Mouse (Mus musculus): ENCODE measurements around the gene Sv2c. TPM values are rescaled to one million over a fixed set of nuclear protein-coding genes. Genes with fewer than 3 reads are reported as not detected.
A peak's percentile ranks its signal among the peaks of the same experiment; 100 is the strongest.

Sv2c gene
- polyA plus RNA-seq, 1 experiment from 2014 or later, result 1.8 TPM

DNA sequence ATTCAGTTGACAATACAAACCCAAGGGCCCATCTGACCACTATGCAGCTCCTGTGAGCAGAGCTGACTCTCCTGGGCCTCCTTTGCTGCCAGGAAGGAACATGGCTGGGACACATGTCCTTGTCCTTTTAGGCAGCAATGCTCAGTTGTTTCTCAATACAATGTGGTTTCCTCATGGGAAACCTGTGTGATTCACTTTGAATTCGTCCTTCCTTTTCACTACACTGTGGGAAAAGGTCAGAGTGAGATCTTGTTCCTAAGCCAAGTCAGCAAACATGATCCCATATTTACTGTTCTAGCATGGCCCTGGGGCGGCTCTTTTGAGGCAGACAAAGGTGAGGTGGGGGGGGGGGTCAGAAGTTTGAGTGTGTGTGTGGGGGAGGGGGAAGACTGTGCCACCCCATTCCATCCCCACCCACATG lies 208.2 kb downstream of the Sv2c start:
- H3K4me2 ChIP-seq (ENCODE audit: low read length), result no peak overlapping the region
- H3K9me3 ChIP-seq (replicated peaks; ENCODE audit: control insufficient read depth, low read length), result no peaks in the 10 kb centered on the region
- ATAC-seq (no peak), DNase-seq (ENCODE audit: low spot score) (no peak)
- H3K27me3 ChIP-seq (replicated peaks; ENCODE audit: control insufficient read depth, insufficient read depth, low read length), result no peaks in the 10 kb centered on the region
- WGBS, result 72% methylated on average over 2 of the region's 2 CpGs
- H3K27ac ChIP-seq (ENCODE audit: low read depth, low read length), result no peak overlapping the region
- H3K4me1 ChIP-seq (ENCODE audit: control insufficient read depth, insufficient read depth, low read length), result no peaks in the 10 kb centered on the region
- no peaks in the 10 kb centered on the region for H3K36me3 ChIP-seq (ENCODE audit: control insufficient read depth, insufficient read depth, low read length)
- H3K9ac ChIP-seq (ENCODE audit: low read length), result no peak overlapping the region
- no peak overlapping the region for H3K4me3 ChIP-seq (ENCODE audit: low read depth, low read length)

DNA sequence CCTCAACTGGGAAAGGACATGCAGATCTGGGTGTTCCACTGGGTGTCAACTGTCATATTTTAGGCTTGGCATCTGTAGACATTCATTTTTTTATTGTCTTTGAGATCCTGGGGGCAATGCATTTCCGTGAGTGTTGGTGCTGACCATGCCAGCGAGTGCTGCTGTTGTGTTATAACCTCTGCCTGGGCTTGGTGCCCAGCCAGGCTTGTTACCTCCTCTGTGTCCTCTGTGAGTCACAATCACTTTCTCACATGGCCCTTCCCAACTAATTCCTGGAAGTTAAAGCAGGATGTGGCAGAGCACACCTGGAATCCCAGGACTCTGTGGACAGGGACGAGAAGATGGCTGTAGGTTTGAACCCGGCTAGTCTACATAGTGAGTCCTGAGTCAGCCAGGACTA lies 209.8 kb downstream of the Sv2c start:
- ATAC-seq (no peak), DNase-seq (ENCODE audit: low spot score) (no peak)
- 92% methylated on average over 4 of the region's 4 CpGs for WGBS
- no peaks in the 10 kb centered on the region for H3K27me3 ChIP-seq (replicated peaks; ENCODE audit: control insufficient read depth, insufficient read depth, low read length)
- H3K9ac ChIP-seq (ENCODE audit: low read length), result no peak overlapping the region
- no peak overlapping the region for H3K4me2 ChIP-seq (ENCODE audit: low read length)
- no peak overlapping the region for H3K27ac ChIP-seq (ENCODE audit: low read depth, low read length)
- no peaks in the 10 kb centered on the region for H3K36me3 ChIP-seq (ENCODE audit: control insufficient read depth, insufficient read depth, low read length)
- H3K4me3 ChIP-seq (ENCODE audit: low read depth, low read length), result no peak overlapping the region
- H3K9me3 ChIP-seq (replicated peaks; ENCODE audit: control insufficient read depth, low read length), result no peaks in the 10 kb centered on the region
- no peaks in the 10 kb centered on the region for H3K4me1 ChIP-seq (ENCODE audit: control insufficient read depth, insufficient read depth, low read length)

DNA sequence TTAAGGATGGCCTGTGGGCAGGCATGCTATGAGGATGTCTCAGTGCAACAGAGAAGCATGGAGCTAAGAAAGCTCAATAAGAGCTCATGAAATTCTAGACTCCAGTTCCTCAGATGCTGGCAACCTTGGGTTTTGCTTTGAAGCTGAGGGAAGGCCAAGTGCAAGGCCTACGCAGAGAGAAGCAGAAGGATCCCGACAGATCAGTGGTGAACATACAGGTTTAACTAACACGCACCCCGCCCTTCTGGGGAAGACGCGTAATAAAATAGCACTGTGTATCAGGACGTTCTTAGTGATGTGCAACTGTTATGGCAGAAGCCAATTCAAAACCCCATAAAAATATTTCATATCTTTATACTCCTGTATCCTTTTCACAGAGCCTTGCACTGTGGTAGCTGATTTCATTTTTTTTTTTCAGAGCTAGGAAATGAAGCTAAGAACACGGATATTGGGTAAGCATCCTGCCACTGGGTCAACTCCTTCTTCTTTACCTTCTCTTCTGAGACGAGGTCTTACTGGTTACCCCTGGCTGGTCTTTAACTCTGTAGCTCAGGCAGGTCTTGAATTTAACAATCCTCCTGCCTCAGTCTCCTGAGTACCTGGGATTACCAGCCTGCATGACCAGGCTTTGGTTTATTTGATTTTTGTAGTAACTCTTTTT lies 213.6 kb downstream of the Sv2c start:
- DNase-seq (ENCODE audit: low spot score), result no peak
- Histone ChIP-seq H3K4me1 (ENCODE audit: control insufficient read depth, insufficient read depth, low read length) (no peaks in the 10 kb centered on the region), H3K4me3 (ENCODE audit: low read depth, low read length) (no peak overlapping the region), H3K27me3 (replicated peaks; ENCODE audit: control insufficient read depth, insufficient read depth, low read length) (no peaks in the 10 kb centered on the region), H3K27ac (ENCODE audit: low read depth, low read length) (no peak overlapping the region), H3K4me2 (ENCODE audit: low read length) (no peak overlapping the region), H3K9ac (ENCODE audit: low read length) (no peak overlapping the region), H3K9me3 (replicated peaks; ENCODE audit: control insufficient read depth, low read length) (no peaks in the 10 kb centered on the region), H3K36me3 (ENCODE audit: control insufficient read depth, insufficient read depth, low read length) (no peaks in the 10 kb centered on the region)
- WGBS, result 93% methylated on average over 9 of the region's 9 CpGs
- ATAC-seq, result no peak

DNA sequence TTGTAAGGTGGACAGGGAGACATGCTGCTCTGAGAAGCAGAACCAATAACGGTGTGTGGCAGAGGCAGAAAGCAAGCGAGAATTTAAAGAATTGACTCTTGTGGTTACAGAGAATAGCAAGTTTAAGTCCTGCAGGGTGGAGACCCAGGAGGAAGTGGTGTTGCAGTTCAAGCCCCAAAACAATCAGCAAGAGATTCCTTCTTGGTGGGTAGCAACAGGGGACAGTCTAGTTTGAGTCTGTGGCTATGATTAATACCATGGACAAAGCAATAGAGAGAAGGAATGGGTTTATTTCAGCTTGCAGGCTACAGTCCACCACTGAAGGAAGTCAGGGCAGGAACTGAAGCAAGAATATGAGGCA lies 219.4 kb downstream of the Sv2c start:
- no peak overlapping the region for H3K27ac ChIP-seq (ENCODE audit: low read depth, low read length)
- no peak overlapping the region for H3K4me3 ChIP-seq (ENCODE audit: low read depth, low read length)
- H3K9me3 ChIP-seq (replicated peaks; ENCODE audit: control insufficient read depth, low read length), result no peaks in the 10 kb centered on the region
- no peak overlapping the region for H3K9ac ChIP-seq (ENCODE audit: low read length)
- ATAC-seq, result no peak
- DNase-seq (ENCODE audit: low spot score), result no peak
- no peaks in the 10 kb centered on the region for H3K36me3 ChIP-seq (ENCODE audit: control insufficient read depth, insufficient read depth, low read length)
- no peaks in the 10 kb centered on the region for H3K27me3 ChIP-seq (replicated peaks; ENCODE audit: control insufficient read depth, insufficient read depth, low read length)
- 89% methylated on average over 2 of the region's 2 CpGs for WGBS
- peaks cover 6% of the 10 kb centered on the region; the same call in 1 of the 2 replicates for H3K4me1 ChIP-seq (ENCODE audit: control insufficient read depth, insufficient read depth, low read length)
- no peak overlapping the region for H3K4me2 ChIP-seq (ENCODE audit: low read length)

DNA sequence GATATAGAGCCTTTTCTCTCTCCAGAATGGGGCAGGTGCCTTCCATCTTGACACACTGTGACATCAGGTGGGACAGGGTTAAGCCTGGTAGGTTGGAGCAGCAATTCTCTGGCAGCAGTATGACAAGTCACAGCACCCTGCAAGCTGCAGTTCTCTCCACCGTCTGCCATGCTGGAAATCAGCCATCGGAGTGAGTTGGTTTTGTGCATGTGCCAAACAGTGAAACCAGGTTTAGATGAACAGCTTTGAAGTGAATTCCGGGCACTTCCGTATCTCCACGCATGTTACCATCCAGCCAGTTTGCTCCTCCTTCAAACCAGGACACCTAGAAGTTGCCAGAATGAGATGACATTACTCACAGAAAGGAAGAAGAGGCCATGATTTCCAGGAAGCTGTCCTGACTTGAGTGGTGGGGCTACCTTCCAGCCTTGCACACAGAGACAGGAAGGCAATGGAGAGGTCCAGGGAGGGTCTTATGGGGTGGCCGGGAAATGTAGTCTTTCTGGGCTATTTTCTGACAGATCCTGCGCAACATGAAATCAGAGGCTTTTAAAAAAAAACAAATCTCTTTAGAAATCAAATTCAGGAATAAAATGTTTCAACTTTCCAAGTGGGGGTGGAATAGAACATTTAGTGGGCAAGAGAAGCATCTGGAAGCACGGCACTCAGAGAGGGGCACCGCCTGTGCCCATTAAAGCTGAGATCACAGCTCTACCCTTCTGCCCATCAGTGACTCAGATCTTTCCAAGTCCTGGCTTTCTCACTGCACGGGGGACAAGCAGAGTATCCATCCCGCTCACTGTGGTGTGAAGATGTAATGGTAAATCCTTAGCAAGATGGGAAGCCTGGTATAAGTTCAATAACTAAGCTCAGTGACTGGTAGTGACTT lies 220.0 kb downstream of the Sv2c start:
- no peaks in the 10 kb centered on the region for H3K27me3 ChIP-seq (replicated peaks; ENCODE audit: control insufficient read depth, insufficient read depth, low read length)
- H3K4me2 ChIP-seq (ENCODE audit: low read length), result no peak overlapping the region
- no peak overlapping the region for H3K9ac ChIP-seq (ENCODE audit: low read length)
- peak; percentile 88 for DNase-seq (ENCODE audit: low spot score)
- WGBS, result 65% methylated on average over 11 of the region's 11 CpGs
- peak; percentile 77; the same call in 1 of the 2 replicates for ATAC-seq
- H3K36me3 ChIP-seq (ENCODE audit: control insufficient read depth, insufficient read depth, low read length), result no peaks in the 10 kb centered on the region
- no peaks in the 10 kb centered on the region for H3K9me3 ChIP-seq (replicated peaks; ENCODE audit: control insufficient read depth, low read length)
- H3K27ac ChIP-seq (ENCODE audit: low read depth, low read length), result peak overlapping the region; percentile 21; the same call in 1 of the 2 replicates
- no peak overlapping the region for H3K4me3 ChIP-seq (ENCODE audit: low read depth, low read length)
- H3K4me1 ChIP-seq (ENCODE audit: control insufficient read depth, insufficient read depth, low read length), result peaks cover 6% of the 10 kb centered on the region; the same call in 1 of the 2 replicates

DNA sequence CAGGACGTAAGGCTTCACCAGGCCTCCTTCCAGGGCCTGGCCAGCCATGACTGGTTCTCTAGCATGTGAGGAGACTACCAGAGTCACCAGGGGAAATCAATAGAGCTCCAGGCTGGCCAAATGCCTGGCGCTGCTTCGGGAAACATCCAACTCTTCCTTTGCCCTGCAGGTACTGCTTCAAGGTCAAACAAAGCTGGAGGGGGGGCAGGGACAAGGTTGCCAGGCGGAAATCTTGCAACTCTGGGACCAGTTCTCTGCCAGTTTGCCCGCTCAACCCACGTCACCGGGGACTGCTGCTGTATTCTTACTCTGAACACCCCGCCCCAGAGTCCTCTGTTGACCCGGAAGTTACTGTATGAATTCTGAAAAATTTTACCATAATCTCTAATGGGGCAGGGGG lies 222.1 kb downstream of the Sv2c start:
- WGBS, result 83% methylated on average over 9 of the region's 9 CpGs
- ATAC-seq, result no peak
- no peaks in the 10 kb centered on the region for H3K27me3 ChIP-seq (replicated peaks; ENCODE audit: control insufficient read depth, insufficient read depth, low read length)
- no peaks in the 10 kb centered on the region for H3K36me3 ChIP-seq (ENCODE audit: control insufficient read depth, insufficient read depth, low read length)
- H3K4me2 ChIP-seq (ENCODE audit: low read length), result no peak overlapping the region
- peaks cover 6% of the 10 kb centered on the region; the same call in 1 of the 2 replicates for H3K4me1 ChIP-seq (ENCODE audit: control insufficient read depth, insufficient read depth, low read length)
- no peak overlapping the region for H3K27ac ChIP-seq (ENCODE audit: low read depth, low read length)
- H3K4me3 ChIP-seq (ENCODE audit: low read depth, low read length), result no peak overlapping the region
- no peaks in the 10 kb centered on the region for H3K9me3 ChIP-seq (replicated peaks; ENCODE audit: control insufficient read depth, low read length)
- DNase-seq (ENCODE audit: low spot score), result no peak
- no peak overlapping the region for H3K9ac ChIP-seq (ENCODE audit: low read length)

DNA sequence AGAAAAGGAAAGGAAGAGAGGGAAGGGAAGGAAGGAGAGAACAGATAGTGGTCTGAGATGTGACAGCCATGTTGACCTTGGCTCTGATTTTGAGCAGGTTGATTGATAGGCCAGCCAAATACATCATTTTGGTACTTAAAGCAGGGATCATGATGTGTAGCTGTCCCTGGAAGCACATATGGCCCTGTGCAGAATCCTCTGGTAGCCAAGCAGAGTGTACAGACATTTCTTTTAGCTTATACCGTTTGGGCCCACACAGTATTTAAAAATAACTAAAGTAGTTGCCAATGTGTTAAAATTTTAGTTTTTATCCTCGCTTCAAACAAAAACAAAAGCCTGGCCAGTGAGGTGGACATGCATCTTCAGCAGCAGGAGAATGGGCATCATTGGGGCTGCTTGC lies 223.1 kb downstream of the Sv2c start:
- H3K36me3 ChIP-seq (ENCODE audit: control insufficient read depth, insufficient read depth, low read length), result no peaks in the 10 kb centered on the region
- H3K27me3 ChIP-seq (replicated peaks; ENCODE audit: control insufficient read depth, insufficient read depth, low read length), result no peaks in the 10 kb centered on the region
- H3K9ac ChIP-seq (ENCODE audit: low read length), result no peak overlapping the region
- WGBS, result 72% methylated on average over 2 of the region's 2 CpGs
- H3K4me2 ChIP-seq (ENCODE audit: low read length), result no peak overlapping the region
- DNase-seq (ENCODE audit: low spot score), result no peak
- no peaks in the 10 kb centered on the region for H3K9me3 ChIP-seq (replicated peaks; ENCODE audit: control insufficient read depth, low read length)
- H3K27ac ChIP-seq (ENCODE audit: low read depth, low read length), result no peak overlapping the region
- no peak overlapping the region for H3K4me3 ChIP-seq (ENCODE audit: low read depth, low read length)
- no peak for ATAC-seq
- H3K4me1 ChIP-seq (ENCODE audit: control insufficient read depth, insufficient read depth, low read length), result peaks cover 6% of the 10 kb centered on the region; the same call in 1 of the 2 replicates

Data from forebrain, embryonic 14.5 days (tissue).